Comparison of ENCODE assay signal across 8 mouse cellular contexts in the genomic region with DNA sequence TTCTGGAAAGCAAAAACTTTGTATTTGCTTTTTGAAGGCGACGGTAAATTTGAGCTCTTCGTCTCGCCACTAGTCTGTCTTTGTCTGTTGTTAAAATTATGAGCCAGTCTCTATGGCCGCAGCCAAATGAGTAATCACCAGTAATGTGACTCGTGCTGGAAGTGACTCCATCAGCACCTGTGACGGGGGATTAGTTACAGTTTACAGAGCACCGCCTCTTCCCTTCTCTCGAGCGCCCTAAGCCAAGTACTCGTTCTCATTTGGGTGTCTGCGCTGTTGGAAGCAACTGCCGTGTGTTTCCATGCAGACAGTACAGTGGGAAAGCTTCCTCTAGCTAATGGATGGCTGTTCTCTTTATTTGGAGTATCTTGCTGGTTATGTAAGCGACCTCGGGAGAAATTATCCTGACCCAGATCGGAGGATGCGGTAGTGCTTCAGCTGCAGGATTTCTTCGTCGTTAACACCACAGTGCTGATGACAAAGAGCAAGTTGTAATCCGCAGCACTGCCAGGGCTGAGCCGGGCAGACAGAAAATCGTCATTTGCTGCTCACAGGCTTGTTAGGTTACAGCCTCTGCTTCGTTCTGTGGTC.
DNase-seq lines count a peak whose midpoint lies in the region; ATAC-seq and TF ChIP-seq lines count a peak whose summit lies in the region.

No protein-coding gene starts in this region.

- H3K9ac ChIP-seq in embryonic facial prominence, embryonic 13.5 days: peak overlapping the region; percentile 76
- peak overlapping the region; percentile 70 for H3K9ac ChIP-seq in limb, embryonic 12.5 days (replicated peaks)
- H3K9ac ChIP-seq in midbrain, embryonic 15.5 days: peak overlapping the region; percentile 69

- peak; percentile 77 for ATAC-seq in embryonic facial prominence, embryonic 13.5 days (ENCODE audit: insufficient number of reproducible peaks, insufficient read depth, low FRiP score, low TSS enrichment, low read depth)
- ATAC-seq in limb, embryonic 12.5 days (ENCODE audit: insufficient number of reproducible peaks, insufficient read depth, low FRiP score, low TSS enrichment, low read depth): peak; percentile 88
- ATAC-seq in midbrain, embryonic 15.5 days (replicated peaks): peak; percentile 93

- H3K4me2 ChIP-seq in embryonic facial prominence, embryonic 13.5 days: peak overlapping the region; percentile 70
- H3K4me2 ChIP-seq in limb, embryonic 12.5 days: peak overlapping the region; percentile 69
- peak overlapping the region; percentile 53 for H3K4me2 ChIP-seq in midbrain, embryonic 15.5 days

- TF ChIP-seq POLR2A in kidney, adult 2 months (IDR thresholded peaks at IDR 0.05; ENCODE audit: low read depth, low read length): no peak
- peak; percentile 80 for TF ChIP-seq POLR2A in spleen, adult 2 months (IDR thresholded peaks at IDR 0.05; ENCODE audit: low read depth, low read length)

- peaks cover 3% of the 10 kb centered on the region; the same call in 1 of the 2 replicates for H3K36me3 ChIP-seq in embryonic facial prominence, embryonic 13.5 days
- no peaks in the 10 kb centered on the region for H3K36me3 ChIP-seq in kidney, adult 2 months (ENCODE audit: control insufficient read depth, insufficient read depth, low read length)
- peaks cover 4% of the 10 kb centered on the region for H3K36me3 ChIP-seq in limb, embryonic 12.5 days
- no peaks in the 10 kb centered on the region for H3K36me3 ChIP-seq in midbrain, embryonic 15.5 days (replicated peaks)
- H3K36me3 ChIP-seq in spleen, adult 2 months (ENCODE audit: control insufficient read depth, insufficient read depth, low read length): peaks cover 3% of the 10 kb centered on the region

- H3K4me1 ChIP-seq in embryonic facial prominence, embryonic 13.5 days: peaks cover 32% of the 10 kb centered on the region
- H3K4me1 ChIP-seq in kidney, adult 2 months (ENCODE audit: control insufficient read depth, insufficient read depth, low read length): peaks cover 15% of the 10 kb centered on the region
- H3K4me1 ChIP-seq in limb, embryonic 12.5 days (replicated peaks): peaks cover 24% of the 10 kb centered on the region
- H3K4me1 ChIP-seq in midbrain, embryonic 15.5 days: peaks cover 23% of the 10 kb centered on the region
- peaks cover 4% of the 10 kb centered on the region; the same call in 1 of the 2 replicates for H3K4me1 ChIP-seq in spleen, adult 2 months (ENCODE audit: control insufficient read depth, insufficient read depth, insufficient read length)

- H3K27ac ChIP-seq in embryonic facial prominence, embryonic 13.5 days: peak overlapping the region; percentile 94
- H3K27ac ChIP-seq in kidney, adult 2 months (ENCODE audit: insufficient read depth, low read depth, low read length): peak overlapping the region; percentile 88
- H3K27ac ChIP-seq in limb, embryonic 12.5 days: peak overlapping the region; percentile 95
- H3K27ac ChIP-seq in midbrain, embryonic 15.5 days: peak overlapping the region; percentile 96
- peak overlapping the region; percentile 82 for H3K27ac ChIP-seq in spleen, adult 2 months (ENCODE audit: insufficient read depth, low read length)

- H3K27me3 ChIP-seq in embryonic facial prominence, embryonic 13.5 days: no peaks in the 10 kb centered on the region
- no peaks in the 10 kb centered on the region for H3K27me3 ChIP-seq in kidney, adult 2 months (replicated peaks; ENCODE audit: control insufficient read depth, insufficient read depth, low read length)
- no peaks in the 10 kb centered on the region for H3K27me3 ChIP-seq in limb, embryonic 12.5 days
- H3K27me3 ChIP-seq in midbrain, embryonic 15.5 days (replicated peaks): no peaks in the 10 kb centered on the region
- no peaks in the 10 kb centered on the region for H3K27me3 ChIP-seq in spleen, adult 2 months (ENCODE audit: control insufficient read depth, insufficient read depth, low read length)

- under 1% methylated on average over 23 of the region's 23 CpGs for WGBS in embryonic facial prominence, embryonic 13.5 days
- WGBS in kidney, adult 2 months: under 1% methylated on average over 23 of the region's 23 CpGs
- WGBS in limb, embryonic 12.5 days: under 1% methylated on average over 23 of the region's 23 CpGs
- WGBS in midbrain, embryonic 15.5 days: under 1% methylated on average over 23 of the region's 23 CpGs
- WGBS in spleen, adult 2 months: under 1% methylated on average over 23 of the region's 23 CpGs

- peak overlapping the region; percentile 52 for H3K4me3 ChIP-seq in embryonic facial prominence, embryonic 13.5 days
- H3K4me3 ChIP-seq in kidney, adult 2 months (ENCODE audit: insufficient read depth, low read depth, low read length): peak overlapping the region; percentile 70
- peak overlapping the region; percentile 50 for H3K4me3 ChIP-seq in limb, embryonic 12.5 days (replicated peaks)
- peak overlapping the region; percentile 45 for H3K4me3 ChIP-seq in midbrain, embryonic 15.5 days
- H3K4me3 ChIP-seq in spleen, adult 2 months (ENCODE audit: extremely low read depth, insufficient read depth, insufficient read length): peak overlapping the region; percentile 66

- TF ChIP-seq CTCF in kidney, adult 2 months (conservative IDR thresholded peaks at IDR 0.05; ENCODE audit: insufficient read depth, insufficient read length, low read depth, low read length): 0 out of 2 replicates have a peak, but pooled peaks have one; percentile 9
- no peak for TF ChIP-seq CTCF in spleen, adult 2 months (IDR thresholded peaks at IDR 0.05; ENCODE audit: extremely low read depth, insufficient read depth, insufficient read length, insufficient replicate concordance)

- H3K9me3 ChIP-seq in embryonic facial prominence, embryonic 13.5 days: no peaks in the 10 kb centered on the region
- no peaks in the 10 kb centered on the region for H3K9me3 ChIP-seq in limb, embryonic 12.5 days
- no peaks in the 10 kb centered on the region for H3K9me3 ChIP-seq in midbrain, embryonic 15.5 days

- DNase-seq in urinary bladder, adult 18-20 months (ENCODE audit: low spot score in 2 of 2): peak; percentile 49 to 65
- no peak for DNase-seq in urinary bladder, postnatal 10 days (ENCODE audit: low spot score)
- DNase-seq in heart, adult 18-20 months: peak; percentile 90 to 94
- DNase-seq in kidney, adult 2 months: peak; percentile 93
- peak; percentile 59 to 86 for DNase-seq in spleen, adult 2 months (ENCODE audit: low read depth in 1 of 2, low spot score in 2 of 2)
